Comparison of ENCODE assay signal across 12 mouse cellular contexts in the genomic region with DNA sequence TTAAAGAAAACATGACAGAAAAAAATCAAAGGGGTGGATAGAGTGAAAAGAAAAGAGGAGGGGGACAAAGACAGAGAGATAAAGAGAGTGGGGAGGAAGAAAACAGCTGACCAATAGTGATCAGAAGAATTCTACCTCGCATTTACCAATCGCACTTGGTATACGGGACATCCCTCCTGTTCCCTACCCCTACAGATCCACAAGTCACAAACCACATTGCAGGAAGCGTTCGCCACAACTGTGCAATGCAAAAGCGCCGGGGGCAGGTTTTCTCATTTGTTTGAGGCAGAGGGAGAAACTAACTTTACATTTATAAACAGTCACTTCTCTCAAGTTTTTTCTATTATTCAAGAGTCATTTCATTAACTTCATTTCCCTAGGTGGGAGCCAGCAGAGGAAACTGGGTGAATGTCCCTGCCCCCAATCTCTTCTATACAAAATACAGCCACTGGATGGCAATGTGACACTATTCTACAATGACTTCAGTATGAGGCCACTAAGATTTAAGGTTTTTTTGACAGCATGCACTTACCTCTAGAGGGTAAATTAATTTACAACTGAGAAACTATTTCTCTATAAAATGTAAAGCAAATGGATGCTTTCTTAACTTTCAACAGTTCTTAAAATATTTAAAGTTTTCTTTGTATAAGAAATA. TPM values are rescaled to one million over a fixed set of nuclear protein-coding genes. Genes with fewer than 3 reads are reported as not detected.
DNase-seq lines count a peak whose midpoint lies in the region; ATAC-seq and TF ChIP-seq lines count a peak whose summit lies in the region.
"Had no signal": no experiment of that assay in that cellular context is flagged by ENCODE, and none has a peak within 500 bp of the region (broad histone marks: within the 10 kb centered on the region; RNA-seq: fewer than 3 reads in every experiment).

No protein-coding gene starts in this region.

- intact Hi-C loops in heart, adult 2 months (cut with DNase I) = loop anchor here (5.0 kb wide), 1 partner anchor 81 kb away; no protein-coding TSS in a partner anchor

- no peaks in the 10 kb centered on the region for H3K36me3 ChIP-seq in heart, adult 2 months (ENCODE audit: control insufficient read depth, insufficient read depth, low read length)
- peaks cover 15% of the 10 kb centered on the region for H3K36me3 ChIP-seq in midbrain, embryonic 16.5 days (ENCODE audit: control insufficient read depth, insufficient read depth, low read length)
- H3K36me3 ChIP-seq in midbrain, embryonic 10.5 days = peaks cover 24% of the 10 kb centered on the region
- H3K36me3 ChIP-seq in forebrain, embryonic 16.5 days (ENCODE audit: control insufficient read depth, insufficient read depth) = peaks cover 6% of the 10 kb centered on the region; the same call in 1 of the 2 replicates

- H3K27ac ChIP-seq in heart, adult 2 months = no peak overlapping the region
- H3K27ac ChIP-seq in midbrain, embryonic 16.5 days (ENCODE audit: low read length) = no peak overlapping the region
- H3K27ac ChIP-seq in midbrain, embryonic 10.5 days (replicated peaks) = no peak overlapping the region
- no peak overlapping the region for H3K27ac ChIP-seq in forebrain, embryonic 16.5 days (ENCODE audit: low read length)
- H3K27ac ChIP-seq: limb, embryonic 13.5 days had no signal

- 0 out of 2 replicates have a peak, but pooled peaks have one; percentile 54 for ATAC-seq in midbrain, embryonic 16.5 days
- no peak; the same call in 1 of the 2 replicates for ATAC-seq in forebrain, embryonic 16.5 days

- peak; percentile 68 for TF ChIP-seq CTCF in heart, adult 2 months (IDR thresholded peaks at IDR 0.05)

- H3K4me3 ChIP-seq in heart, adult 2 months = no peak overlapping the region
- no peak overlapping the region for H3K4me3 ChIP-seq in midbrain, embryonic 16.5 days (ENCODE audit: low read depth, low read length)
- no peak overlapping the region for H3K4me3 ChIP-seq in midbrain, embryonic 10.5 days
- no peak overlapping the region for H3K4me3 ChIP-seq in forebrain, embryonic 16.5 days (replicated peaks; ENCODE audit: low read length)
- H3K4me3 ChIP-seq: limb, embryonic 13.5 days had no signal

- no peak for DNase-seq in heart, adult 2 months
- DNase-seq in heart, adult 9 months (ENCODE audit: low spot score in 2 of 2) = no peak
- no peak for DNase-seq in midbrain, embryonic 10.5 days (ENCODE audit: low spot score)
- peak; percentile 13 for DNase-seq in c-Kit-positive CD71-positive TER-119-positive erythroid progenitor cells, embryonic 14.5 days (ENCODE audit: low spot score)
- DNase-seq in retina, postnatal 1 day = peak; percentile 12
- DNase-seq in T-cell, adult 2 months (ENCODE audit: low spot score) = no peak
- DNase-seq: cerebellum, adult 2 months; kidney, adult 2 months had no signal

- H3K9ac ChIP-seq in heart, adult 2 months (ENCODE audit: low read depth, low read length) = no peak overlapping the region
- H3K9ac ChIP-seq in midbrain, embryonic 16.5 days (ENCODE audit: low read depth, low read length) = no peak overlapping the region
- no peak overlapping the region for H3K9ac ChIP-seq in forebrain, embryonic 16.5 days (replicated peaks; ENCODE audit: low read depth, low read length)
- H3K9ac ChIP-seq: limb, embryonic 13.5 days had no signal

- no peaks in the 10 kb centered on the region for H3K9me3 ChIP-seq in midbrain, embryonic 16.5 days (replicated peaks; ENCODE audit: control insufficient read depth, low read length, poor library complexity, severe bottlenecking)
- H3K9me3 ChIP-seq in midbrain, embryonic 10.5 days (replicated peaks) = no peaks in the 10 kb centered on the region
- no peaks in the 10 kb centered on the region for H3K9me3 ChIP-seq in forebrain, embryonic 16.5 days (ENCODE audit: control insufficient read depth, low read length)
- H3K9me3 ChIP-seq: limb, embryonic 13.5 days had no signal

- no peak for TF ChIP-seq EP300 in heart, adult 2 months (IDR thresholded peaks at IDR 0.05; ENCODE audit: insufficient read depth, low read depth, low read length)

- TF ChIP-seq POLR2A in heart, adult 2 months (IDR thresholded peaks at IDR 0.05; ENCODE audit: insufficient read depth, low read depth, low read length) = no peak

- no peaks in the 10 kb centered on the region for H3K27me3 ChIP-seq in heart, adult 2 months (ENCODE audit: control insufficient read depth, insufficient read depth, low read length)
- no peaks in the 10 kb centered on the region for H3K27me3 ChIP-seq in midbrain, embryonic 16.5 days (ENCODE audit: control insufficient read depth, insufficient read depth, low read depth, low read length)
- no peaks in the 10 kb centered on the region for H3K27me3 ChIP-seq in midbrain, embryonic 10.5 days (ENCODE audit: low read depth, poor library complexity, severe bottlenecking)
- H3K27me3 ChIP-seq in forebrain, embryonic 16.5 days (replicated peaks; ENCODE audit: control insufficient read depth, insufficient read depth, low read length) = no peaks in the 10 kb centered on the region
- H3K27me3 ChIP-seq: limb, embryonic 13.5 days had no signal

- H3K4me1 ChIP-seq in heart, adult 2 months (ENCODE audit: control insufficient read depth, insufficient read depth, low read length) = no peaks in the 10 kb centered on the region
- no peaks in the 10 kb centered on the region for H3K4me1 ChIP-seq in midbrain, embryonic 16.5 days (ENCODE audit: control insufficient read depth, insufficient read depth, low read length)
- peaks cover 29% of the 10 kb centered on the region for H3K4me1 ChIP-seq in midbrain, embryonic 10.5 days
- H3K4me1 ChIP-seq in forebrain, embryonic 16.5 days (replicated peaks; ENCODE audit: control insufficient read depth, insufficient read depth, low read length) = no peaks in the 10 kb centered on the region

- H3K79me2 ChIP-seq in heart, adult 2 months (replicated peaks; ENCODE audit: control insufficient read depth, insufficient read depth, low read length) = no peaks in the 10 kb centered on the region

- 91% methylated on average over 7 of the region's 7 CpGs for WGBS in heart, adult 2 months
- WGBS in midbrain, embryonic 16.5 days = 86% methylated on average over 7 of the region's 7 CpGs
- WGBS in midbrain, embryonic 10.5 days = 88% methylated on average over 7 of the region's 7 CpGs
- WGBS in forebrain, embryonic 16.5 days = 89% methylated on average over 7 of the region's 7 CpGs

- H3K4me2 ChIP-seq in midbrain, embryonic 16.5 days (ENCODE audit: low read length) = no peak overlapping the region
- H3K4me2 ChIP-seq in forebrain, embryonic 16.5 days (ENCODE audit: low read length) = no peak overlapping the region
- H3K4me2 ChIP-seq: limb, embryonic 13.5 days had no signal

RNA-seq across cellular contexts. Expression of gene Hus1b, which starts 46.0 kb away (rescaled TPM):
- total RNA-seq in heart, adult 2 months (2021) = under 1 TPM in 1 of 2 experiments, not detected in 1; 0.42 TPM
- not detected in 2 replicates for polyA plus RNA-seq in heart, adult 2 months (2012; rRNA removed)
- not detected in 2 replicates for polyA plus RNA-seq in midbrain, embryonic 16.5 days (2015; fragmentation: Nextera tagmentation; extraction: Ambion mirVana)
- 0.10 TPM in 1 of 2 replicates, not detected in the other for polyA plus RNA-seq in midbrain, embryonic 10.5 days (2016; fragmentation: Nextera tagmentation; extraction: Ambion mirVana)
- polyA plus RNA-seq in forebrain, embryonic 16.5 days (2015; fragmentation: Nextera tagmentation; extraction: Ambion mirVana) = not detected in 2 replicates
- polyA plus RNA-seq: kidney, adult 2 months; limb, embryonic 13.5 days; neural tube, embryonic 11.5 days had no signal

Comparison
In these comparisons a context has a peak if more than half of its experiments do, and no peak if none do; other contexts are left out.
1. DNase-seq: peak in c-Kit-positive CD71-positive TER-119-positive erythroid progenitor cells, embryonic 14.5 days (single experiment) and retina, postnatal 1 day (single experiment); none in heart, adult 2 months (0 of 2), heart, adult 9 months (0 of 2), midbrain, embryonic 10.5 days (single experiment) and T-cell, adult 2 months (single experiment).